Mouse (Mus musculus): Measurements from ENCODE around the gene Nisch. TPM values are rescaled to one million over a fixed set of nuclear protein-coding genes. Genes with fewer than 3 reads are reported as not detected.

The Nisch gene
- total RNA-seq, 4 experiments from 2014 or later, result 432 to 530 (median 469) TPM

DNA sequence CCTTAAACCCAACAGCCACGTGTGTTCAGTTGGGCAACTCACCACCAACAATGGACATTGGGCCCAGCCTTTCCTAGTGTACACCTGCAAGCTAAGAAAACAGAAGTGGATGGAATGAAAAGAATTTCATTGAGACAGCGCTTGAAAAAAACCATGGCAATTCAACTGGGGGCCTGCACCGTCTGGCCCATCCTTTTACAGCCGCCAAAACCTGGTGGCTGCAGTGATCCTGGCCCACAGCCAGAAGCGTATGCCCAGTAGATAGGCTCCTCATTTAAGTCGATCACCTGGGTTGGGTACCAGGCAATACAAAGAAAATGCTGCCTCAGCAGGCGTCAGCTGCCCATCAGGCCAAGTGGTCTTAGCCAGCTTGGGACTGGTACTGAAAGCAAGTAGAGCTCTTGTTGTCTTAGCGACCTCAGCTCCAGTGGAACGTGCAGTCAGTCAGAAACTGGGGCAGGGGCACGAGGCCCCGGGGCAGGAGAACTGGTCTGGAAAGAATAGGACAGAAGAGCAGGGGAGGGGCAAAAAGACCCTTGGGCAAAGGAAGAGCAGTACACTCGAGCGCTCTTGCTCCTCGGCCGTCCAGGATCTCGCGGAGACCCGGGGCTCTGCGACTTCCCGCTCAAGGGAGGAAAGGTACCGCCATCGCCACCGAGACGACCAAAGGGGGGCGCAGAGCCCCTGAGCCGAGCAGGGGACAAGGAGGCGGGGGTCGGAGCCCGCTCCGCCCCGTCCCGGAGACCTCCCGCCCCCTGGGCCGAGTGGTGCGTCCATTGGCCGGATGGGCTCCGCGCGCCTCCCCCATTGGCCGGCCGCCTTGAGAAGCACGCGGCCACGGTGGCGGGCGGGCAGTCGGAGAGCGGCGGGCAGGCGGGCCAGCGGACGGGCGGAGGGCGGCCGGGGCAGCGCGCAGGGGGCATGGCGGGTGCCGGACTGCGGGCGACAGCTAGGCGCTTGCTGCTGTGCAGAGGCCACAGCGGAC, 86.2 kb downstream of the Nisch start, which contains the start of gene Nt5dc2:
TSS of gene Nt5dc2 (plus strand) at position 818 of the 985 bp plus-strand sequence.
- no peak for DNase-seq (ENCODE audit: low spot score in 2 of 2)

DNA sequence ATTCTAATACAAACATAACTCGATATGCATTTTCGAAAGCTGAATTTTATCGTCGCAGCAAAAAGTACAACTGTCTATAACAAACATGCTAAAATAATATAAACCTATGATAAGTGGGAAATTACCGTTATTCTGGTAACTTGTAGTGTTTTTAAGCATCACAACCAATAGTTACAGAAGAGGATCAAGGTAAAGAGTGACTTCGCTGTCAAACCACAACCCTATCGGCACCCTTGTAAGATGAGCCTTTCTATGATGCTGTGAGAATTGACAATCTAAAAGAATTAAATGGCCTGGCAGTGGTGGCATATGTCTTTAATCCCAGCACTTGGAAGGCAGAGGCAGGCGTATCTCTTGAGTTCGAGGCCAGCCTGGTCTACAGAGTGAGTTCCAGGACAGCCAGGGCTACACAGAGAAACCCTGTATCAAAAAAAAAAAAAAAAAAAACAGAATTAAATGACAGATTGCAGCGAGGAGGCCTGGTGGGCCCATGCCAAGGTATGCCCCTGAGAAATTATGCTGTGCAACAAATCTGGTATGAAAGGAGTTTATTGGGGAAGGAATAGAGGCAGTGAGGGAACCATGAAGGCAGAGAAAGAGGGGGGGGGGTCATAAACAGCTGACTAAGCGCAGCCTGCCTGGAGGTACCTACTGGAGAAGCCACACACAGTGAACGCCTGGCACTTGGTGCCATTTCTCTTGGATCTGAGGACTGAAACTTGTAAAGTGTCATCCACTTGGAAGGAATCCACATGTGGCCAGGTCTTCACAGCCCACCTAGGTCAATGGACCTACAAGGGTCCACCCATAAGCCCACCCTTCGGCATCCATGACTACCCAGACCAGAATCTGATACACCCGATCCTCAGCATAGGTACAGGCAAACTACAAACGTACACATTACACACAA, 87.2 kb downstream of the Nisch start:
- no peak for DNase-seq (ENCODE audit: low spot score in 2 of 2)

DNA sequence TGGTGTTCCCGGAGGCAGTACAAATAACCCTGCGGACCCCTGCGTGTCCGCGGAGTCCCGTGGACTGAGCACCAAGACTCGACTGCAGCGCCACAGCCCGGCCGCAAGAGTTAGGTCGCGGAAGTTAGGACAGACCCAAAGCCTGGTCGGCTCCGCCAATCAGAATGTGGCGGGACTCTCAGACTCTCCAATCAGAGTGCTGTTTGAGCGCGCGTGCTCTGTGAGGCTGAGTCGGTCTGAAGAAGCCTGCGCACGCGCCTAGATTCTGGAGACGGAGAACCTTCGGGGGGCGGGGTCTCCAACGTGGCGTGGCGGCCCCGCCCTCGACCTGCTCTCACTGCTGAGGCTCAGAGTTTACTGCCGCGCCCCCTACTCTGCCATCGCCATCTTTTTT, 87.9 kb downstream of the Nisch start, which contains the start of gene Smim4:
TSS of gene Smim4 (minus strand) at position 131 of the 394 bp plus-strand sequence.
- peak; percentile 96 for DNase-seq (ENCODE audit: low spot score in 2 of 2)

DNA sequence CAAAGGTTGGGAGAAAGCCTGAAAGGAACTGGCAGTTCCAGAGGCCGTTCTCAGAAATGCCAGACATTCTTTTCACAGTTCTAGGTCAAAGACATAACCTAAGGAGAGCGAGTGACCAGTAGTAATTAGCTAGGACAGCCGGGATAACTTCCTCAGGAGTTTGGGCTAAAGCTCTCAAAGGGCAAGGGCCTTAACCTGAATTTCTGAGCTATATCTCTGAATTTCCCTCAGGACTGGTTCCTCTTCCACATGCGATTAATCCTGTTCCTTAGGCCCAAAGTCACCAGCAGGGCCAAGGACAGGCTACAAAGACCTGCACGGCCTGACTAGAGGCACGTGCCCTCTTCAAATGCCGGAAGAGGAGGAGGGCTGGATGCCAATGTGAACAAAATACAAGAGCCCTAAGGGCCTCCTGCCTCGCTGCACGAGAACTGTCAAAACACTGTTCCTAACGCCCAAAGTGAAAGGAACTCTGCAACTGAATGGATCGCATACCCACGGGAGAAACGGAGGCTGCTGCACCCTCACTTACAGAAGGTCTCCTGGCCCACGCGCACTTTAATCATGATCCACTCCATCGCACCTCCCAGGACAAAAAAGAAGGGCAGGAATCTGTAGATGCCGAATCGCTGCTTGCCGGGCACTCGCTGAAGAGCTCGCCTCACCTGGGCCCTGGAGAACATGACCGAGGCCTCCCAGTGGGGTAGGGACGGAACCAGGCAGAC, 88.5 kb downstream of the Nisch start:
- no peak for DNase-seq (ENCODE audit: low spot score in 2 of 2)

DNA sequence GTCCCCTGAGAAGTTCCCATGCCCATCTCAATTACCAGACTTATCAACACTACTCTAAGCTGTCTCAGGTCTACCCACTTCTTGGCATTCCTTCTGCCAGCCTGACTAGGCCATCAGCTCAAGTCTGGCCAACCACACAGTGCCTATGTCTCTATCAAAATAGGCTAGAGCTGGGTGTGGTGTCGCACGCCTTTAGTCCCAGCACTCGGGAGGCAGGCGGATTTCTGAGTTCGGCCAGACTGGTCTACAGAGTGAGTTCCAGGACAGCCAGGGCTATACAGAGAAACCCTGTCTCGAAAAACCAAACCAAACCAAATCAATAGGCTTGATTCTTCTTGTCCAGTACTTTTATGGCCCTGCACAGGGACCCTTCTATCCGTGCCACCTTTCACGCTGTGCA, 89.9 kb downstream of the Nisch start:
- no peak for DNase-seq (ENCODE audit: low spot score in 2 of 2)

DNA sequence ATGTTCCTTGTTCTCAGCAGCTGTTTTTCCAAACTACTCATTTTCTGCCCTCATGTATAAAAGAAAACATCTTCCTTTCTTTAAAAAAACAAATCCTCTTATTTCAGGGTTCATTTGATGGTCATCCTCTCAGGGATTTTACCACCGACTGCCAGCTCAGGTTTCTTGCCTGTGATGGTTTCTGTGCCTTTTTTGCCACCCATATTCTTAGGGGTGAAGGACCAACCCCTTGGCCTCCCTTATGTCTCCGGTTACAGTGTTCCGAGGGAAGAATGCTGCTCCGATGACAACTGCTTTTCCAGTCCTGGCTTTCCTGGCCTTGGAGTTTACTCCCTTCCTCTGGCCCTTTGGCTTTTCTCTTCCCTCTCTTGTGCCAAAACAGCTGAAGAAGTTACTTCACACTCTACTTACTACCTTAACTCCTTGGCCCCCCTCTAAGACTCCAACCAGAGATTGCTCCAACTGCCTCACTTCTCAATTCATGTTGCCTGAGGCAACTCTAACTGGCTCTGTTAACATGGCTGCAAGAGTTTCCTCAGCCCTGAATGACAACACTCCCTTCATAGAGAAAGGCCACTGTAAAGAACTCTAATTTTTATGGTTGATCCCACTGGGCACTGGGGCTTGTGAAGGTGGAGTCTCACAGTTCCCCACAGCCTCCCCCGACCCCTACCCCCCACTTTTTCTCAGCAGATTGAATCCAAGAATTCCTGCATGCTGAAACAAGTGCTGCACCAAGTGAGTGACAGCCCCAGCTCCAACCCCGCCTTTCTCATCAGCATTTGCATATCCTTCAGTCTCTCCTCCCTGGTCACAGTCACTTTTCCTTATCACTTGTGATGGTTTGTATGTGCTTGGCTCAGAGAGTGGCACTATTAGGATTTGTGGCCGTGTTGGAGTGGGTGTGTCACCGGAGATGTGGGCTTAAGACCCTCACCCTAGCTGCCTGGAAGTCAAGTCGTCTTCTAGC, 91.4 kb downstream of the Nisch start:
- no peak for DNase-seq (ENCODE audit: low spot score in 2 of 2)

Other genes with a start within 250 kb of the Nisch start
- gene Glt8d1, start 215.5 kb downstream of the Nisch start, total RNA-seq (2022), result 10 to 100 TPM; 41.3 to 55.0 (median 48.5) TPM
- gene Spcs1, start 215.3 kb downstream of the Nisch start, total RNA-seq (2022), result 100 to 1,000 TPM; 150 to 171 (median 167) TPM
- gene Pbrm1, start 197.8 kb downstream of the Nisch start, total RNA-seq (2022), result 10 to 100 TPM; 51.8 to 69.0 (median 60.3) TPM
- gene Gnl3, start 197.8 kb downstream of the Nisch start, total RNA-seq (2022), result 10 to 100 TPM; 40.3 to 53.7 (median 51.7) TPM
- gene Smim4, start 88.0 kb downstream of the Nisch start, total RNA-seq (2022), result 10 to 100 TPM; 19.5 to 43.1 (median 26.7) TPM
- gene Nt5dc2, start 85.9 kb downstream of the Nisch start, total RNA-seq (2022), result 1 to 10 TPM; 5.9 to 8.8 (median 7.8) TPM
- gene Stab1, start 48.3 kb downstream of the Nisch start, total RNA-seq (2022), result 10 to 100 TPM; 17.6 to 27.0 (median 25.1) TPM
- gene Tnnc1, start 8.6 kb downstream of the Nisch start, total RNA-seq (2022), result 1 to 10 TPM; 2.3 to 3.7 (median 2.9) TPM
- gene Sema3g, start 914 bp upstream of the Nisch start, total RNA-seq (2022), result 1 to 10 TPM; 4.7 to 5.9 (median 5.6) TPM
- 1 to 10 TPM; 4.5 to 5.4 (median 4.9) TPM for gene Phf7, start 34.4 kb upstream of the Nisch start, total RNA-seq (2022)
- 100 to 1,000 TPM; 118 to 138 (median 130) TPM for gene Bap1, start 34.5 kb upstream of the Nisch start, total RNA-seq (2022)
- gene Dnah1, start 107.0 kb upstream of the Nisch start, total RNA-seq (2022), result 1 to 10 TPM; 4.4 to 6.4 (median 5.9) TPM
- gene Capn7, start 119.7 kb upstream of the Nisch start, total RNA-seq (2022), result 10 to 100 TPM; 34.9 to 44.0 (median 40.9) TPM
- 100 to 1,000 TPM; 105 to 134 (median 117) TPM for gene Sh3bp5, start 219.1 kb upstream of the Nisch start, total RNA-seq (2022)